Mouse (Mus musculus) neutrophil, adult 5-6 weeks (primary cell): ENCODE measurements around the gene Ddx1. TPM values are rescaled to one million over a fixed set of nuclear protein-coding genes. Genes with fewer than 3 reads are reported as not detected.

Source experiments
- ATAC-seq: fragments of 151-379, 151-347 bp; 2 replicates; pipeline ENCODE4 v1.8.0; 2017; ENCODE audit warnings: mild to moderate bottlenecking, moderate TSS enrichment; ENCODE audit not compliant: insufficient number of reproducible peaks, poor library complexity, low FRiP score, severe bottlenecking; ENCODE audit errors: extremely low read depth
- total RNA-seq: library from RNA; stranded (forward); fragments of 200-1000 nt; gene quantifications from 2 replicates; pipeline ENCODE4 v1.2.3, GENCODE M21; 2017

Ddx1 gene
- total RNA-seq, 1 experiment from 2014 or later: 37.0 TPM

DNA sequence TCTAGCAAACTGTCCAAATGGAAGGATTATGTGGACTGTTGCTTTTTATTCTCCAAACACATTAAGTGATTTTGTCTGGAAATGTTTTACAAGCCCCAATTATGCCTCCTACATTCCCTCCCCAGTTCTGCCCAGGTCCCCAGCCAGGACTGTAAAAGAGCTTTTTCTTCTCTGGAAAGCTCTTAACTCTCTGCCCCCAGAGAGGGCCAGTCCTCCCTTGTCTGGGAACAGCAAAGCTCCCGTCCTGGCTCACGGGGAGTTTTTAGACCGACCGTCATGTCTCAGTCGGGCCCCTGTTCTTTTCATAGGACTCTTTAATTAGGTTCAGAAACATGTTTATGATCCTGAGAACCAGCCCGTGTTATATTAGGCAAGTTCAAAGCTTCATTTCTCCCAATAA lies 75.0 kb downstream of the Ddx1 start:
- no peak for ATAC-seq

DNA sequence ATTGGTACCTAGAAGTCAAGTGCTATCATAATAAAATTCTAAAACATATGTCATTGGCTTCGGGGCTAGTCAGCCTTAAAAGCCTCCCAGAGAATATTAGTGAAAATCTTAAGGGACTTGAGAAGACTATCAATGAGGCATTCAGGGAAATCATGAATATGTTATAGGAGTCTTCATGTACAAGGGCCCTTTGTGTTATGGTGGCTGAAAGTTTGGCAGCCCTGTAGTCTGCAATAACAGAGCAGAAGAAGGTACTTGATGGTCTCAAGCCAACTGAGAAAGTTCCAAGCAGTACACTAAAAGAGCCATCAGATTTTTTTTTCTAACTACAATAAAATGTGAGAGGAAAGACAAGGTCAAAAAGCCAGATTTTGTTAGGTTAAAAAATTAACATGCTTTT lies 80.9 kb downstream of the Ddx1 start:
- no peak for ATAC-seq

DNA sequence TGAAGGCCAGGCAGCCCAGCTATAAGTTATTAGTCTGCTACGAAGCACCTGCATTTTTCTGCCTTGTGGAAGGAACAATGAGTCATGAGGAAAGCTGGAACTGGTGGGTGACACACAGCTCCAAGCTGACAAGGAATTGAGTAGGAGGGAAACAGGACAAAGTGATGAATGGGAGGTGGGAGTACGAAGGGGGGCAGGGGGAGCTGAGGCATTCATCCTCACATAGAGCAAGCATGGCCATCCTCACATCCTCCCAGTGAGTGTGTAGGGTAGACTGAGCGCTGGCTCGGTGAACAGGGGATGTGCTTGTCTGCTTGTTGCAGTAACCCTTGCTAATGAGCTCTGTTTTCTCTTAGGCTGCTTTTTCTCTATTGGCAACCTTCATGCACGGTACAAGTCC lies 81.9 kb downstream of the Ddx1 start:
- ATAC-seq: no peak

Other genes starting within 250 kb of the Ddx1 start
- 13.8 and 14.2 TPM in 2 replicates for gene Nbas, start 19.9 kb upstream of the Ddx1 start, total RNA-seq